Mouse (Mus musculus) WW6 (cell line): Measurements from ENCODE around the gene B4galt2.

Source experiments
- DNase-seq: peaks from one replicate; pipeline ENCODE4 v3.0.0-alpha.2; 2013; ENCODE audit warnings: low read depth, low spot score

Gene B4galt2

GRCm38 (mm10) chr4:117882701-117883691 is at the start of gene B4galt2:
B4galt2 (minus strand) TSS chr4:117883487.
- no peak for DNase-seq

DNA sequence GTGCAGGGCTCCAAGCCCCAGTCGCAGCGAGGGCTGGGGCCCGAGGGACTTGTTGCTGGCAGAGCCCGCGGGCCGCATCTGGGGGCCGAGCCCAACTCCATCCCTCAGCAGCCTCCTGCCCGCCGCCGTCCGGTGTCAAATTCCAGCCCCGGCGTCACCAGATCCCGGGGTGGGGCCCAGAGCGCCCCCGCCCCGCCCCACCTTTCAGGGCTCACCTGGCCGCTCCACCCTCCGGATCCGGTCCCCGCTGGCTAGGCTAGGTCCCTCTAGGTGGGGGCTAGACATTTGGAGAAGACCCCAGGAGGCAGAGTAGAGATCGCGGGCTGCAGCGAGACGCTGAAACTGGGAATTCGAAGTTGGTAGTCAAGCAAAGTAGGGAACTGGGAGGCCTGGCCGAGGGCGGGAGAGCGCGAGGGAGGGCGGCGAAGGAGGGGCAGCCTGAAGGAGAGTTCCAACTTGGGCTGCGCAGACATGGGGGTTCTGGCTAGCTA is 46.1 kb upstream of the B4galt2 start, which contains the start of gene Artn:
Artn (minus strand) TSS at position 373 of the 491 bp plus-strand sequence.
- DNase-seq, result no peak

- no peak for DNase-seq
These were observed 45.5 kb upstream of the B4galt2 start for GRCm38 (mm10) chr4:117928699-117929241.

GRCm38 (mm10) chr4:117928234-117928633 is 44.9 kb upstream of the B4galt2 start:
- DNase-seq, result no peak

DNA sequence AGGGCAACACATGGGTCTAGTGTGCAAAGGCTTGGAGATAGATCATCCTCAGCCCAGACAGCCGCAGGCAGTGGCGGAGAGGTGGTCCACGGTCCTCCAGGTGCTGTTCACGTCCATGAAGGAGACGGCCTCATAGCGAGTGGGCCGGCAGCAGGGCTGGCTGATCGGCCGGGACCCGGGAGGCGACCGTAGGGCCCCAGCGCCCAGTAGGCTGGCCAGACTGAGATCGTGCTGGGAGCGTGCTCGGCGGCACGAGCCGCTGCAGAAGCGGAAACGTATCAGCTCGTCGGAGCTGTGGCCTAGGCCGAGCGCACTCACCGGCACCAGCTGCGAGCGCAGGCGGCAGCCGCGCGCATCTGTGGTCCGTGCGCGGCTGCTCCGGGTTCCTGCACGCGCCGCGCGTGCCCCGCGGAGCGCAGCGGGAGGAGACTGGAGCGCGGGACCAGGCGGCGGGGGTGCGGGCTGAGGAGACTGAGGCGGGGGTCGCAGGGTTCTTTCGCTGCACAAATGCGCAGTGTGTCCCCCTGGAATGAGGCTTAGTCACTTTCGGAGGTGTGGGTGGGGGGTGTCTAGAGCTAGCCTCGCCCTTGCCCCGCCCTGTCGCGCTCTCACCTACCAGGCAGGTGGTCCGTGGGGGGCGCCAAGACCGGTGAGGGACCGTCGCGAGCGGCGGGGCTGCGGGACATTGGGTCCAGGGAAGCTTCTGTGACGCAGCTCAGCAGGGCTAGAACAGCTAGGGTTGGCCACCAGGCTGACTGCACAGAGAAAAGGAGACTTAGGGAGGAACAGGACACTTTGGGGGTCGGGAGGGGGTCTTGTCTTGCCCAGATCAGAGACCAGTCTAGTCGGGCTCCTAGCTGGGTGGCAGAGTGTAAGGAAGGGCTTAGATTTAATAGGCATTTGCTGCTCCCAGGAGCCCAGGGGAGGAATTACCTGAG is 43.5 kb upstream of the B4galt2 start:
- no peak for DNase-seq

GRCm38 (mm10) chr4:117924916-117925315 is 41.6 kb upstream of the B4galt2 start:
- no peak for DNase-seq

DNA sequence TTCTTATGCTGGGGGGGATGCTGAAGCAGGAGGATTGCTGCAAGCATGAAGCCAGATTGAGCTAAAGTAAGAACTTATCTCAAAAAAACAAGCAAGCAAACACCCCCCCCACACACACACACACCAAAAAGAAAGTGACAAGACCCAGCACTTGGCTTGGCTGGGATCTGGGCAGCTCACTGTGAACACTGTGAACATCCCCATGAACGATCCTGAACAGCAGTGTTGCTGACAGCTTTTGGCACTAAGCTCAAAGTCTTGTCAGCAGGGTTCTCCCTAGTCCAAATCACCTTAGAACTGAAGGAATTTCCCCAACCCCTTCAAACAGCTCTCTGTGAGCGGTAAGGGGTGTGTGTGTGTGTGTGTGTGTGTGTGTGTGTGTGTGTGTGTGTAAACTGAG is 40.2 kb upstream of the B4galt2 start:
- no peak for DNase-seq

GRCm38 (mm10) chr4:117921358-117921757 is 38.1 kb upstream of the B4galt2 start:
- no peak for DNase-seq

- no peak for DNase-seq
These were observed 35.5 kb upstream of the B4galt2 start for GRCm38 (mm10) chr4:117918762-117919161.

DNA sequence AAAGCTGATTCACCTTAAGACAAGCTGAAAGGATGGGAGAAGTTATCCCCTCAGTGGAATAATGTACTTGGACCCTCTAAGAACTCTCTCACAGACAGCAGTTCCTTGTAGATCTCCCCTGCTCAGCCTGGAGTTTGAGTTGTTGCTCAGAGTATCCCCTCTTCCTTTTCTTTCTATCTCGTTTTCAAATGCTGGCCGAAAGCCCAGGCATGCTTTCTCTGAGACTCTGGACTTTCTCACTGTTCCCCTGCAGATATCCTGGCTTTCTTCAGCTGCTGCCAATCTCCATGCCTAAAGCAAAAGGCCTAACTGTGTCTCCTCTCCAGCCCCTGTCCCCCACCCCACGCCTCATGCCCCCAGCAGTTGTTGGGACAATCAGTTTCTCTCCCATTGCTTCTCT is 35.0 kb upstream of the B4galt2 start:
- DNase-seq, result no peak

DNA sequence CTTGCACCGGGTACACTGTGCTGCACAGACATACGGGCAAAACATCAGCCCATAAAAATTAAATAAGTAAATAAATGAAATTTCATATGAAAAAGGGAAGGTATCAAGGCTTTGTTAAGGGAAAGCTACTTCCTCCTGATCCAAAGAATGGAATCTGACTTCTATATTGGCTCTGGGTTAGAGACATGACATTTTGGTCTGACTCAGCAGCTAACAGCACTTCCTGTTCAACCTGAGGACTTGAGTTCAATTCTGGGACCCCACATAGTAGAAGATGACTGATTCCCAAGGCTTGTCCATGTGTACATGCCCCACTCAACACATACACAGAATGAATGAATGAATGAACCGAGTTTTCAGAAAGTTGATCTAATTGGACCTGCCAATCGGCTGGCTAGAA is 34.6 kb upstream of the B4galt2 start:
- DNase-seq, result no peak

- no peak for DNase-seq
These were observed 34.1 kb upstream of the B4galt2 start for GRCm38 (mm10) chr4:117917402-117917801.

DNA sequence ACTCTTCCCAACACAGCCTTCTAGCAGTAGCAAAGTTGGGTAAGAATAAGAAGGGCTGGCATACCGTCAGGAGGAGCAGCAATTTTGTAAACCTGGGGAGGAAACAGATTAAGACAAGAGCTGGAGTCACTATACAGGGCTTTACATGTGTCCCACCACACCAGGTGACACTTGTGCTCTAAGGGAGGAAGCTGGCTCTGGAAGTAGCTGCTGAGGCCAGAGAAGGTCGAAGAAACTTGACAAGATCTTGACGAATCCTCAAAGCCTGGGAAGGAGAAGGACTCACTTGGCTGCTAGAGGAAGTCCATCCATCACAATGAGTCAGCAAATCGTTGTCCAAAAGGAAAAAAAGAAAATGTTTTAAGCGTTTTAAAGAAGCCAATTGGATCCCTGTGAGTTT is 33.1 kb upstream of the B4galt2 start:
- DNase-seq, result no peak

GRCm38 (mm10) chr4:117915489-117916105 is 32.3 kb upstream of the B4galt2 start:
- no peak for DNase-seq

DNA sequence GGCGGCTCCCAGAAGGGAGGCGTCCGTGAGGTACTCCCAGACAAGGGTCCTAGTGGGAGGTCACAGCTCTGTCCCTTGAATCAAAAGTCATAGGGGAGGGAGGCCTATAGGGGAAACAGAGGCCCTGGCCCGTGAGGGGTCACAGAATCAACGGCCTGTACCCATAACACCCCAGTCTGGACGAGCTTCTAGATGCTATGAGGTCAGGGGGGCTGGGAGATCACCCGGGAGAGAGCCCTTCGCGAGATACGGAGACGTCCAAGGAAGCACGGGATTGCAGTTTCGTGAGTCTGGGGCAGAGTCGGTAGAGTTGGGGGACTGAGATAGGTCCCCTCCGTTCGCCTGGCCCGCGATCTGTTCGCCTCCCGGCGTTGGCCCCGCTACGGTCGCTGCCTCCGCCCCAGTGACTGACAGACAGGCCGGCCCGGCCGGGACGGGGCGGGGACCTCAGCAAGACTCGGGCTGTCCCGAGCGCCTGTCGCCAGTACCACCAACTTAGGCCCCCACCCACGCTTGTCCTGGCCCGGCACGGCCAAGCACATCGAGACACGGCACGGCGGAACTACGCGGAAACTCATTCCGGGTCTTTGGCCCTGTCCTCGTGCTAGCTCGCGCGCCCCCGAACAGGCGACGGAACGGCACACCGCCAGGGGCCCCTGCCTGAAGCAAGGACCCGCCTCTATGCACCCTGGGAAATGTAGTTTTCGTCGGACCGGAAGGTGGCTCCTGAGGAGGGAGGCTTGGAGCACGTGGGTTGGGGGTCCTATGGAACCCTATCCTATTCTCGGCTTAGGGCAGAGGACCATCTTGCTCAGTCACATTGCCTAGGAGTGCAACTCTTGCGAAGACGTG is 31.5 kb upstream of the B4galt2 start, which contains the start of gene Ipo13:
Ipo13 (minus strand) TSS at position 409 of the 852 bp plus-strand sequence.
- peak; percentile 82 for DNase-seq

GRCm38 (mm10) chr4:117914031-117914430 is 30.7 kb upstream of the B4galt2 start:
- no peak for DNase-seq

DNA sequence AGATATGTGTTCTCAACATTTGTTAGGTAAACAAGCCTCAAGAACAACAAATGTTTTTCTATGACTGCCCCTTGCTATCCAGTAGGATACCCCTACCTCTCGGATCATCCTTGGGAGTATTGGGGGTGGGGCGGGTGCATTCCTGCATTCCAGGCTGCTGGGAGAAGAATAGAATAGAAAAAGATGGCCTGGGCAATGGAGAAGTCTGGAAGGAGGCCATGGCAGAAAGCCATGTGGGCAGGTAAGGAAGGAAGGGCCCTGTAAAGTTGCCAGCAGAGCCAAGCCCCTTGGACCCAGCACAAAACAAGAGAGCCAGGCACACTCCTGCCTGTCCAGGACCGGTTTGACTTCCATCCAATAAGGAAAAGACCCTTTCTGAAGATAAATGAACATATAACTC is 30.1 kb upstream of the B4galt2 start:
- no peak for DNase-seq

DNA sequence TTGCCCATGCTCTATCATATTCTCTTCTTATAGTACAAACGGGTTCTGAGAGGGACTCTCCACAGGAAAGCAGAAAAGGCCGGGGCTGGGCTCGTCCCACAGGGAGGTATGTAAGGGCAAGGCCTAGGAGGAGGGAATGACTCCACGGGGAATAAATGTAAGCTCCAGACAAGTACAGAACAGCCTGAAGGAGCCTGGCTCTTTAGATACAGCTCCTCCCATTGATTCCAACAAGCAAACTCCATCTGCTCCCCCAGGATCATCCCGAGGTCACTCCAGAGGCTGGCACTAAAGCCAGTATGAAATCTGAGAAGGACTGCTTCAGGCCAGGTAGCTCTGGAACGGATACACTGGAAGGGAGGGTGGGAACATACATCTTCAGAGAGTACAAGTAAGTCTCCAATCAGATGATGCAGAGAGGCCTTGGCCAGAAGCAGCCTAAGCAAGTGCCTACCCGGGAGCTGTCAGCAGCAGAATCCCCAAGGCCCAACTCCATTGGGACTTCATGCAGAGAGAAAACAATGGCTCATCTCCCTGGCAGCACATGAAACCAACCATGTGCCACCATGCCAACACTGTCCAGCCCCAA is 29.5 kb upstream of the B4galt2 start:
- no peak for DNase-seq

- no peak for DNase-seq
These were observed 28.9 kb upstream of the B4galt2 start for GRCm38 (mm10) chr4:117912131-117912561.
